Mouse (Mus musculus) T-helper 1 cell (primary cell): ENCODE data around the gene Anxa6.

ENCODE experiments used
- in situ Hi-C: fragments of 300-600 bp; cut with MboI, MseI; formaldehyde crosslinking; loops from one replicate; pipeline ENCODE4 v1.15.1; 2025; ENCODE audit warnings: high pct_unique_total_duplicates

The Anxa6 gene

GRCm38 (mm10) chr11:55031211-55031990 is 1.8 kb downstream of the Anxa6 start:
- in situ Hi-C loops: no loop called here

- in situ Hi-C loops: no loop called here
These were observed 4.7 kb downstream of the Anxa6 start for GRCm38 (mm10) chr11:55028509-55028908.

GRCm38 (mm10) chr11:55027204-55027855 is 5.9 kb downstream of the Anxa6 start:
- in situ Hi-C loops: no loop called here

- in situ Hi-C loops: no loop called here
These were observed 7.3 kb downstream of the Anxa6 start for GRCm38 (mm10) chr11:55025896-55026295.

GRCm38 (mm10) chr11:55023583-55023982 is 9.7 kb downstream of the Anxa6 start:
- in situ Hi-C loops: no loop called here

- in situ Hi-C loops: no loop called here
These were observed 10.1 kb downstream of the Anxa6 start for GRCm38 (mm10) chr11:55023049-55023564.

- in situ Hi-C loops: no loop called here
These were observed 10.7 kb downstream of the Anxa6 start for GRCm38 (mm10) chr11:55022508-55022907.

- in situ Hi-C loops: no loop called here
These were observed 11.4 kb downstream of the Anxa6 start for GRCm38 (mm10) chr11:55021859-55022258.

- in situ Hi-C loops: no loop called here
These were observed 11.8 kb downstream of the Anxa6 start for GRCm38 (mm10) chr11:55021458-55021857.

GRCm38 (mm10) chr11:55019711-55020110 is 13.5 kb downstream of the Anxa6 start:
- in situ Hi-C loops: no loop called here

- in situ Hi-C loops: no loop called here
These were observed 15.2 kb downstream of the Anxa6 start for GRCm38 (mm10) chr11:55018034-55018433.

- in situ Hi-C loops: no loop called here
These were observed 16.0 kb downstream of the Anxa6 start for GRCm38 (mm10) chr11:55017201-55017600.

- in situ Hi-C loops: no loop called here
These were observed 16.5 kb downstream of the Anxa6 start for GRCm38 (mm10) chr11:55016758-55017157.

GRCm38 (mm10) chr11:55015831-55016241 is 17.4 kb downstream of the Anxa6 start:
- in situ Hi-C loops: no loop called here

- in situ Hi-C loops: no loop called here
These were observed 18.0 kb downstream of the Anxa6 start for GRCm38 (mm10) chr11:55015264-55015663.

- in situ Hi-C loops: no loop called here
These were observed 19.4 kb downstream of the Anxa6 start for GRCm38 (mm10) chr11:55013802-55014201.

- in situ Hi-C loops: no loop called here
These were observed 20.4 kb downstream of the Anxa6 start for GRCm38 (mm10) chr11:55012551-55013521.

- in situ Hi-C loops: no loop called here
These were observed 21.8 kb downstream of the Anxa6 start for GRCm38 (mm10) chr11:55011440-55011839.

GRCm38 (mm10) chr11:55008230-55008629 is 25.0 kb downstream of the Anxa6 start:
- in situ Hi-C loops: no loop called here

GRCm38 (mm10) chr11:55005684-55006083 is 27.6 kb downstream of the Anxa6 start:
- in situ Hi-C loops: no loop called here

GRCm38 (mm10) chr11:55004970-55005502 is 28.2 kb downstream of the Anxa6 start:
- in situ Hi-C loops: no loop called here
